Mouse (Mus musculus) stomach, adult 2 months (tissue): Measurements from ENCODE around the gene Akr1c12. TPM values are rescaled to one million over a fixed set of nuclear protein-coding genes. Genes with fewer than 3 reads are reported as not detected.

Source experiments
- polyA plus RNA-seq: library from polyadenylated mRNA; depleted of rRNA; stranded (reverse); fragments of >200 nt; gene quantifications from 2 replicates; pipeline ENCODE4 v1.2.3, GENCODE M21; 2012; rRNA removed

Gene Akr1c12
- polyA plus RNA-seq = 1.6 and 3.8 TPM in 2 replicates

DNA sequence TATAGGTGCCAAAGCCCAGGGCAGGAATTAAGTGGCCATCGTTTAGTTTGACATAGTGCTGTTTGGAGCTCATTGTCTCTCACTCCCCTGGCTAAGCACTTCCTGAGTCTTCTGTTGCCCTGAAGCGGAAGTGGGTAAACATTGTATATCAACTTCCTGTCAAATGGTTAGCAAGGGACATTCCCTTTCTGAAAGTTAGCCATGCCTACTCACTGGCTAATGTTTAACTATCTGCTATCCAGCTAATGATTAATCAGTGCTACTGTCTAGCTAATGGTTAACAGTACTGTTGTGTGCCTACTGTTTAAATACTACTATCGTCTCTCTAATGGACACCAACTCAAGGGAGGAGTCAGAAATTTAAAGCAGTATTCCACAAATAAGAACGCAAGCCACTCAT, at the start of gene Akr1c12:
Akr1c12 (minus strand) TSS at position 150 of the 400 bp plus-strand sequence.

DNA sequence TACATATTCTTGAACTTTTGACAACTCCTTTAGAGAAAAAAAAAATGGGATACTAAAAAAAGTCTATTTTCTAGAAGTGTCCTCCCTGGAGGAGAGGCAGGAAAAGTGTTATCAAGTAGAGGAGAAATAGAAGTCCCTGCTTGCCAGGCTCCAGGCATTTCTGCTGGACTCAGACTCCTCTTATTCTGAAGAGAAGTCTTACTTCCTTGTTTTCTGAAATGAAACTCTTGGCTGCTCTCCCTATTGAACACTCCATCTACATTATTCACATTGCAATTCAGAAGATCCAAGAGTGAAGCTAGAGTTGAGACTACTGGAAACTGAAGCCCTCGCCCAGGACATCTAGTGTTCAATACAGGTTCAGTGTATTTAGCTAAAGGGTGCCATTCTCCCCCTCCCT, 50.8 kb downstream of the Akr1c12 start, which contains the start of gene Akr1c19:
Akr1c19 (plus strand) TSS at position 260 of the 400 bp plus-strand sequence.

Other genes starting within 250 kb of the Akr1c12 start
- 1.3 and 3.0 TPM in 2 replicates for gene Akr1c14, start 230.4 kb downstream of the Akr1c12 start, polyA plus RNA-seq
- 0.06 TPM in 1 of 2 replicates, not detected in the other for gene Akr1c18, start 128.8 kb downstream of the Akr1c12 start, polyA plus RNA-seq
- gene Akr1c13, start 88.3 kb downstream of the Akr1c12 start, polyA plus RNA-seq = 2.2 and 4.8 TPM in 2 replicates
- gene Akr1c19, start 50.7 kb downstream of the Akr1c12 start, polyA plus RNA-seq = 1.5 and 2.3 TPM in 2 replicates
- gene Akr1c6, start 154.9 kb upstream of the Akr1c12 start, polyA plus RNA-seq = 0.13 TPM in 1 of 2 replicates, not detected in the other
- gene Akr1c20, start 243.9 kb upstream of the Akr1c12 start, polyA plus RNA-seq = not detected in 2 replicates